Comparison of ENCODE assay signal across 8 mouse cellular contexts in genomic region chr17:17448737-17449440, GRCm38 (mm10). TPM values are rescaled to one million over a fixed set of nuclear protein-coding genes. Genes with fewer than 3 reads are reported as not detected.
DNase-seq lines count a peak whose midpoint lies in the region; ATAC-seq lines count a peak whose summit lies in the region.

No protein-coding gene starts in this region.

- peak; percentile 88 for ATAC-seq in hindbrain, embryonic 11.5 days (ENCODE audit: low FRiP score)

- no peaks in the 10 kb centered on the region; the same call in 1 of the 2 replicates for H3K4me1 ChIP-seq in hindbrain, embryonic 11.5 days (replicated peaks; ENCODE audit: control insufficient read depth, insufficient read depth, low read length)

- peak; percentile 94 for DNase-seq in R1 (ENCODE audit: low read depth, low spot score)
- peak; percentile 7 for DNase-seq in cerebellum, adult 8-10 months
- peak; percentile 16 to 23 for DNase-seq in frontal cortex, postnatal 10 days (ENCODE audit: low spot score in 2 of 2)
- DNase-seq in hindbrain, embryonic 11.5 days (ENCODE audit: low spot score): peak; percentile 64
- DNase-seq in layer of hippocampus, postnatal 14 days (ENCODE audit: low spot score in 2 of 2): peak; percentile 7 to 16
- peak; percentile 63 to 65 for DNase-seq in lung, postnatal 4 days
- peak; percentile 48 for DNase-seq in ovary, postnatal 36 days (ENCODE audit: low spot score)
- DNase-seq in thymus, adult 18-20 months: no peak

- no peaks in the 10 kb centered on the region for H3K27me3 ChIP-seq in hindbrain, embryonic 11.5 days (ENCODE audit: control insufficient read depth, insufficient read depth, low read length)

- no peaks in the 10 kb centered on the region for H3K9me3 ChIP-seq in hindbrain, embryonic 11.5 days (ENCODE audit: control insufficient read depth, low read length)

- peak overlapping the region; percentile 42 for H3K4me2 ChIP-seq in hindbrain, embryonic 11.5 days (replicated peaks; ENCODE audit: low read depth, low read length)

- H3K27ac ChIP-seq in hindbrain, embryonic 11.5 days (ENCODE audit: low read depth, low read length): no peak overlapping the region

- peak overlapping the region; percentile 27 for H3K4me3 ChIP-seq in hindbrain, embryonic 11.5 days (ENCODE audit: low read depth, low read length)

- H3K9ac ChIP-seq in hindbrain, embryonic 11.5 days (ENCODE audit: low read depth, low read length): peak overlapping the region; percentile 52

- WGBS in hindbrain, embryonic 11.5 days: 3% methylated on average over 17 of the region's 17 CpGs

- no peaks in the 10 kb centered on the region for H3K36me3 ChIP-seq in hindbrain, embryonic 11.5 days (ENCODE audit: control insufficient read depth, insufficient read depth, low read length)

RNA-seq across cellular contexts. Expression of gene Lix1, which starts 46.4 kb away (rescaled TPM):
- 21.1 and 26.9 TPM in 2 replicates for polyA plus RNA-seq in hindbrain, embryonic 11.5 days (2014; fragmentation: Nextera tagmentation; extraction: Ambion mirVana)
- total RNA-seq in layer of hippocampus, postnatal 14 days (2021): 10 to 100 TPM; 75.6 to 77.4 TPM

Comparison
In these comparisons a context has a peak if more than half of its experiments do, and no peak if none do; other contexts are left out.
1. DNase-seq: peak in R1 (single experiment), cerebellum, adult 8-10 months (single experiment), frontal cortex, postnatal 10 days (2 of 2), hindbrain, embryonic 11.5 days (single experiment), layer of hippocampus, postnatal 14 days (2 of 2), lung, postnatal 4 days (2 of 2) and ovary, postnatal 36 days (single experiment); none in thymus, adult 18-20 months (0 of 2).